Mouse (Mus musculus): ENCODE results near the gene Olfr1148.

Gene Olfr1148

GRCm38 (mm10) chr2:87830233-87830632 lies at the start of gene Olfr1148:
Gene Olfr1148, plus strand, starts transcription at chr2:87830533.
- DNase-seq (ENCODE audit: extremely low read depth, low read depth), result no peak

- no peak for DNase-seq (ENCODE audit: extremely low read depth, low read depth)
Measured at GRCm38 (mm10) chr2:87800292-87800691, 30.0 kb upstream of the Olfr1148 start, which contains the start of gene Olfr1143. Gene Olfr1143, plus strand, starts transcription at chr2:87800592.

- DNase-seq (ENCODE audit: extremely low read depth, low read depth), result no peak
Measured at GRCm38 (mm10) chr2:87809522-87809921, 20.8 kb upstream of the Olfr1148 start, which contains the start of gene Olfr1145. Gene Olfr1145, plus strand, starts transcription at chr2:87809822.

GRCm38 (mm10) chr2:87843693-87844092 lies 13.4 kb downstream of the Olfr1148 start, which contains the start of gene Olfr1150-ps1:
Gene Olfr1150-ps1, plus strand, starts transcription at chr2:87843993.
- DNase-seq (ENCODE audit: extremely low read depth, low read depth), result no peak

GRCm38 (mm10) chr2:87855562-87855961 lies 25.2 kb downstream of the Olfr1148 start, which contains the start of gene Olfr1151:
Gene Olfr1151, plus strand, starts transcription at chr2:87855862.
- DNase-seq (ENCODE audit: extremely low read depth, low read depth), result no peak

GRCm38 (mm10) chr2:87866192-87866591 lies 35.9 kb downstream of the Olfr1148 start, which contains the start of gene Olfr1152:
Gene Olfr1152, plus strand, starts transcription at chr2:87866492.
- DNase-seq (ENCODE audit: extremely low read depth, low read depth), result no peak
